Mouse (Mus musculus): ENCODE results near the gene Katnal1. TPM values are rescaled to one million over a fixed set of nuclear protein-coding genes. Genes with fewer than 3 reads are reported as not detected.
A peak's percentile ranks its signal among the peaks of the same experiment; 100 is the strongest.

Katnal1 gene
- polyA plus RNA-seq, 1 experiment from 2014 or later, result 29.1 TPM

DNA sequence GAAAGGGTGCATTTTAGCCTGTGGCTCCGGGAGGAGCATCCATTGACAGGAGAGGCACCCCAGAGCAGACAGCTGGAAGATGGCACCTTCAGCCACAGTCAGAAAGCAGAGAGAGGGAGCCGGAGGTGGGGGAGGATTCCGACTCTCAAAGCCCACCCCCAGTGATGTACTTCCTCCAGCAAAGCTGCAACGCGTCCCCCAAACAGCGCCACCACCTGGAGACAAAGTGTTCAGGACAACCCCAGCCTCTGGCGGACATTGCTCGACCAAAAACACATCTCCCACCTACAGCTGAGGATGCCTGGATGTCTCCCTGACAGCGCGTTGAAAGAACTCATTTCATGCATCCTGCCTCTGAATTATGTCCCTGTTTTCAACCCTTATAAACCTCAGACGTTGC, 13.8 kb upstream of the Katnal1 start:
- 82% methylated on average over 11 of the region's 11 CpGs for WGBS
- H3K27ac ChIP-seq, result no peak overlapping the region
- H3K36me3 ChIP-seq, result no peaks in the 10 kb centered on the region

DNA sequence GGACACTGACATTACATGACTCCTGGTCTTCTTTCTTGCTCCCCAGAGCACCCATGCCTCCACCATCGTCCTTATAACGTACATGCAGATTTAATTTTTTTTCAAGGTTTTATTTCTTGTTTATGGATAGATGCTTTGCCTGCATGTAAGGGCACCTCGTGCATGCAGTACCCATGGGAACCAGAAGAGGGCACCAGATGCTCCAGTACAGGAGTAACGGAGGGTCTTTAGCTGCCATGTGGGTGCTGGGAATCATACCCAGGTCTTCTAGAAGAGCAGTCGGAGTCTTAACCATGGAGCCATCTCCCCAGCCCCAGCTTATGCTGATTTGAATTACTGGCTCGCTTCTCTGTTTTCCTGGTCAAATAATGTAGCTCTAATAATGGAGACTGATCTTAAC, 13.2 kb upstream of the Katnal1 start:
- Histone ChIP-seq H3K4me2 (no peak overlapping the region), H3K4me3 (replicated peaks) (no peak overlapping the region), H3K27me3 (no peaks in the 10 kb centered on the region), H3K4me1 (replicated peaks) (peaks cover 26% of the 10 kb centered on the region), H3K9ac (replicated peaks) (no peak overlapping the region), H3K36me3 (no peaks in the 10 kb centered on the region), H3K9me3 (peaks cover 8% of the 10 kb centered on the region; the same call in 1 of the 2 replicates), H3K27ac (no peak overlapping the region)
- WGBS, result 94% methylated on average over 6 of the region's 6 CpGs
- no peak for ATAC-seq (ENCODE audit: insufficient number of reproducible peaks, insufficient read depth, low FRiP score, low TSS enrichment, low read depth)

More for the DNA sequence above, 13.8 kb upstream of the Katnal1 start:
- Histone ChIP-seq H3K9ac (replicated peaks) (no peak overlapping the region), H3K9me3 (peaks cover 8% of the 10 kb centered on the region; the same call in 1 of the 2 replicates), H3K4me1 (replicated peaks) (peaks cover 26% of the 10 kb centered on the region), H3K4me3 (replicated peaks) (no peak overlapping the region), H3K27me3 (no peaks in the 10 kb centered on the region), H3K4me2 (no peak overlapping the region)
- ATAC-seq (ENCODE audit: insufficient number of reproducible peaks, insufficient read depth, low FRiP score, low TSS enrichment, low read depth), result no peak

DNA sequence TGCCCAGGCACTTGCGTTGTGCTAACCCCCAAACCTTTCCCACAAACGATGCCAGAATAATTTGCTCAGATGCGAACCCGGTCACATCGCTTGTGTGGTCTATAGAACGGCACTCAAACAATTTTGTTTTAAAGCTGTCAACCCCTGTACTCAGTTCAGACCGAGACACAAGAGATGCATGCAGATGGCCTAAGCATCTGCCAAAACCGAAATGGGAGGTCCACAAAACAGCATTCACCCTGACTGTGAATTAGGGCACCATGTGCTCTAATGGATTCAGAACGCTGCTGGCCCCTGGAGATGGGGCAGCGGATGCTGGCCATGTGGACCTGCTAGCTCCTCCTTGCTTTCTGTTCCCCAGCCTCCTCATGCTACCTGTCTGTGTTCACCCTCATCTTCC, 12.7 kb upstream of the Katnal1 start:
- peaks cover 26% of the 10 kb centered on the region for H3K4me1 ChIP-seq (replicated peaks)
- 89% methylated on average over 10 of the region's 10 CpGs for WGBS
- no peak overlapping the region for H3K4me3 ChIP-seq (replicated peaks)
- no peak overlapping the region for H3K4me2 ChIP-seq
- peaks cover 7% of the 10 kb centered on the region; the same call in 1 of the 2 replicates for H3K9me3 ChIP-seq
- ATAC-seq (ENCODE audit: insufficient number of reproducible peaks, insufficient read depth, low FRiP score, low TSS enrichment, low read depth), result no peak
- H3K27ac ChIP-seq, result no peak overlapping the region
- no peaks in the 10 kb centered on the region for H3K36me3 ChIP-seq
- H3K9ac ChIP-seq (replicated peaks), result no peak overlapping the region
- no peaks in the 10 kb centered on the region for H3K27me3 ChIP-seq

DNA sequence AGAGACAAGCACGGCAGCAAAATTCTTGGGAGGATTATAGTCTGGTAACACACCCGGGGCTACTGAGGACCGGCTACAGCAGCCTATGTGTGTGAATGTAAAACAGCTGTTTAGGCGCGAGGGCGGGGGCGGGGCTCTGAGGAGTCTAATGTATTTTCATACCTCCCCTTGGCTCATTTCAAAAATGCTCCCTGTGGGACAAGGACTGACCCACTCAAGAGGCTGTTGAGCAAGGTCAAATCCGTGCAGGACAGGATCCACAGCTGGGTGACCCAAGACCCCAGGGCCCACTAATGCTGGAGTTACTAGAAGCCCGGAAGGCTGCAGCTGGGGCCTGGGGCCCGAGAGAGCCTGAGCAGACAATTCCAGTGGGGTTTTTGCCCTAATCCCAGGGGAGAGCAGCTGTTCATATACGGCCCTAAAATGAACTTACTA, 10.8 kb upstream of the Katnal1 start:
- H3K4me3 ChIP-seq (replicated peaks), result no peak overlapping the region
- no peak overlapping the region for H3K9ac ChIP-seq (replicated peaks)
- H3K9me3 ChIP-seq, result peaks cover 6% of the 10 kb centered on the region; the same call in 1 of the 2 replicates
- H3K4me1 ChIP-seq (replicated peaks), result peaks cover 33% of the 10 kb centered on the region
- H3K36me3 ChIP-seq, result no peaks in the 10 kb centered on the region
- no peaks in the 10 kb centered on the region for H3K27me3 ChIP-seq
- H3K27ac ChIP-seq, result peak overlapping the region; percentile 45
- H3K4me2 ChIP-seq, result no peak overlapping the region
- peak; percentile 73 for ATAC-seq (ENCODE audit: insufficient number of reproducible peaks, insufficient read depth, low FRiP score, low TSS enrichment, low read depth)
- WGBS, result 45% methylated on average over 11 of the region's 11 CpGs

DNA sequence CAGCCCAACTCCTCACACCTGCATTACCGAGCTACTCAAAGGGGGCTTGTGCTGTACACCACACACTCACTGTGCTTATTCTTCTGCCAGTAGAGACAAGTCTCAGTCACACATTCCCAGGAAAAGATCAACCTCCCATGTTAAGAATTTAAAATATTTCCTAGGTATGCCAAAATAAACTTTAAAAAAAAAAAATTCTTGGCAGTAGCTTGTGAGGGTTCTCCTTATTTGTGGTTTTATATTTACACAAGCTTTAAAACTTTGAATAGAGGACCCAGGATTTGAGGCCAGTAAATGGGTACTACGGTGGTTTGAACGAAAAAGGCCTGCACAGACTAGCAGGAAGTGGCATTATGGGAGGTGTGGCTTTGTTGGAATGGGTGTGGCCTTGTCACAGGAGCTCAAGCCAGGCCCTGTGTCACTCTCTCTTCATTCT, 7.4 kb upstream of the Katnal1 start:
- no peak overlapping the region for H3K4me2 ChIP-seq
- H3K9me3 ChIP-seq, result no peaks in the 10 kb centered on the region; the same call in 1 of the 2 replicates
- 85% methylated on average over 3 of the region's 3 CpGs for WGBS
- no peak overlapping the region for H3K4me3 ChIP-seq (replicated peaks)
- H3K36me3 ChIP-seq, result no peaks in the 10 kb centered on the region
- ATAC-seq (ENCODE audit: insufficient number of reproducible peaks, insufficient read depth, low FRiP score, low TSS enrichment, low read depth), result no peak
- H3K27ac ChIP-seq, result no peak overlapping the region
- H3K4me1 ChIP-seq (replicated peaks), result peaks cover 37% of the 10 kb centered on the region
- no peak overlapping the region for H3K9ac ChIP-seq (replicated peaks)
- no peaks in the 10 kb centered on the region for H3K27me3 ChIP-seq

GRCm38 (mm10) chr5:148935871-148936270, 6.8 kb upstream of the Katnal1 start:
- ATAC-seq (ENCODE audit: insufficient number of reproducible peaks, insufficient read depth, low FRiP score, low TSS enrichment, low read depth), result no peak
- no peak overlapping the region for H3K4me3 ChIP-seq (replicated peaks)
- H3K4me2 ChIP-seq, result no peak overlapping the region
- H3K9ac ChIP-seq (replicated peaks), result no peak overlapping the region
- WGBS, result 78% methylated on average over 6 of the region's 6 CpGs
- H3K36me3 ChIP-seq, result no peaks in the 10 kb centered on the region
- H3K27me3 ChIP-seq, result no peaks in the 10 kb centered on the region
- peaks cover 37% of the 10 kb centered on the region for H3K4me1 ChIP-seq (replicated peaks)
- no peak overlapping the region for H3K27ac ChIP-seq
- H3K9me3 ChIP-seq, result no peaks in the 10 kb centered on the region; the same call in 1 of the 2 replicates

DNA sequence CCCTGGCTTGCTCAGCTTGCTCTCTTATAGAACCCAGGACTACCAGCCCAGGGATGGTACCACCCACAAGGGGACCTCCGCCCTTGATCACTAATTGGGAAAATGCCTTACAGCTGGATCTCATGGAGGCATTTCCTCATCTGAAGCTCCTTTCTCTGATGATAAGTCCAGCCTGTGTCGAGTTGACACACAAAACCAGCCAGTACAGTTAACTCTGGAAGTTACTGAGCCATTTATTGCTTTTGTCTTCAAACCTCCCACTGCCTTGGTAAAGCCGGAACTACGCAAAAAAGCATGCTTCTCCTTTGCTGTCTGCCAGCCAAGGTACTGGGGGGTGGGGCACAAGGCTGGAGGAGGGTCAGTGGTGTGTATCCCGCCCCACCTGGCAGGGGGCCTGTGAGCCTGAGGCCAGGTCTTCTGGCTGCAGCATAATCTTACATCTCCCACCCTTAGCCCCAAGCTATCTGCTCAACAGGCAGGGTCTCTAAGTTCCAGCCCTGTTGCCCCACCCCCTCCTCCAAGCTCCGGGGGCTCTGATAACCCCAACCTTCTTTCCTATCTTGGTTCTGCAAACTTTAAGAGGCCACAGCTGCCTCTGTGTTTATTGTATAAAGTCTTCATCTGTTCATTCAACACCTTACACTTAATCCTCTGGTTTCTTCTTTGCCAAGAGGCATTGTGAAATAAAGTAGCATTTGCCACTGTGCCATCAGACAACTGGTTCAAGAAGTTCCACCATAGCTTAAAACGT, 6.1 kb upstream of the Katnal1 start:
- Histone ChIP-seq H3K9me3 (no peaks in the 10 kb centered on the region; the same call in 1 of the 2 replicates), H3K27me3 (no peaks in the 10 kb centered on the region), H3K4me2 (no peak overlapping the region), H3K4me3 (replicated peaks) (no peak overlapping the region), H3K27ac (peak overlapping the region; percentile 19), H3K36me3 (no peaks in the 10 kb centered on the region), H3K4me1 (replicated peaks) (peaks cover 34% of the 10 kb centered on the region), H3K9ac (replicated peaks) (no peak overlapping the region)
- ATAC-seq (ENCODE audit: insufficient number of reproducible peaks, insufficient read depth, low FRiP score, low TSS enrichment, low read depth), result no peak
- 20% methylated on average over 7 of the region's 7 CpGs for WGBS

DNA sequence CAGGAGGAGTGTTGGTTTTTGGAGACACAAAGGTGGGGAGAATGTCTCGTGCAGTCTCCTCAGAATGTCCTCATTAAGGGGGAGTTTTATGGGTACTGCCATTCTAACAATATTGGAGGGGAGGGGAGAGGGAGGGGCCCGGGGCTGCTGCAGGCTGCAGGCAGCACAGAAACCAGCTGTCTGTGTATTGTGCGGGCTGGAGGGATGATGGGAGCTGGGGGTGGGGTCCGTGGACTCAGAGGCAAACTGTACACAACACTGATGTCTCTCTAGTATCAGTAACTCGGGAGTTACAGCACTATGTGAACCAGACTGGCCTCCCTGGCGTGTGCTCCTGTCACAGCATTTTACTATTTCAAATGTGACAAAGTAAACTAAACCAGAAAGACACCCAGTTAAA, 5.3 kb upstream of the Katnal1 start:
- no peak; the same call in 1 of the 2 replicates for ATAC-seq (ENCODE audit: insufficient number of reproducible peaks, insufficient read depth, low FRiP score, low TSS enrichment, low read depth)
- Histone ChIP-seq H3K36me3 (no peaks in the 10 kb centered on the region), H3K9ac (replicated peaks) (no peak overlapping the region), H3K4me1 (replicated peaks) (peaks cover 26% of the 10 kb centered on the region), H3K27ac (peak overlapping the region; percentile 62; the same call in 1 of the 2 replicates), H3K4me2 (no peak overlapping the region; the same call in 1 of the 2 replicates), H3K4me3 (replicated peaks) (no peak overlapping the region), H3K9me3 (no peaks in the 10 kb centered on the region; the same call in 1 of the 2 replicates), H3K27me3 (no peaks in the 10 kb centered on the region)
- WGBS, result 17% methylated on average over 6 of the region's 6 CpGs

- Histone ChIP-seq H3K36me3 (no peaks in the 10 kb centered on the region), H3K27me3 (no peaks in the 10 kb centered on the region), H3K4me3 (replicated peaks) (no peak overlapping the region), H3K4me1 (replicated peaks) (peaks cover 27% of the 10 kb centered on the region), H3K4me2 (no peak overlapping the region), H3K27ac (peak overlapping the region; percentile 62), H3K9me3 (no peaks in the 10 kb centered on the region; the same call in 1 of the 2 replicates), H3K9ac (replicated peaks) (no peak overlapping the region)
- no peak for ATAC-seq (ENCODE audit: insufficient number of reproducible peaks, insufficient read depth, low FRiP score, low TSS enrichment, low read depth)
- 27% methylated on average over 8 of the region's 8 CpGs for WGBS
Observed at GRCm38 (mm10) chr5:148933767-148934166, 4.6 kb upstream of the Katnal1 start.

- Histone ChIP-seq H3K4me2 (no peak overlapping the region), H3K36me3 (peaks cover 3% of the 10 kb centered on the region), H3K4me3 (replicated peaks) (no peak overlapping the region), H3K4me1 (replicated peaks) (peaks cover 30% of the 10 kb centered on the region), H3K27me3 (no peaks in the 10 kb centered on the region), H3K9me3 (no peaks in the 10 kb centered on the region; the same call in 1 of the 2 replicates), H3K27ac (no peak overlapping the region), H3K9ac (replicated peaks) (no peak overlapping the region)
- no peak for ATAC-seq (ENCODE audit: insufficient number of reproducible peaks, insufficient read depth, low FRiP score, low TSS enrichment, low read depth)
- 89% methylated on average over 1 of the region's 1 CpGs for WGBS
Observed at GRCm38 (mm10) chr5:148931301-148931700, 2.2 kb upstream of the Katnal1 start.

DNA sequence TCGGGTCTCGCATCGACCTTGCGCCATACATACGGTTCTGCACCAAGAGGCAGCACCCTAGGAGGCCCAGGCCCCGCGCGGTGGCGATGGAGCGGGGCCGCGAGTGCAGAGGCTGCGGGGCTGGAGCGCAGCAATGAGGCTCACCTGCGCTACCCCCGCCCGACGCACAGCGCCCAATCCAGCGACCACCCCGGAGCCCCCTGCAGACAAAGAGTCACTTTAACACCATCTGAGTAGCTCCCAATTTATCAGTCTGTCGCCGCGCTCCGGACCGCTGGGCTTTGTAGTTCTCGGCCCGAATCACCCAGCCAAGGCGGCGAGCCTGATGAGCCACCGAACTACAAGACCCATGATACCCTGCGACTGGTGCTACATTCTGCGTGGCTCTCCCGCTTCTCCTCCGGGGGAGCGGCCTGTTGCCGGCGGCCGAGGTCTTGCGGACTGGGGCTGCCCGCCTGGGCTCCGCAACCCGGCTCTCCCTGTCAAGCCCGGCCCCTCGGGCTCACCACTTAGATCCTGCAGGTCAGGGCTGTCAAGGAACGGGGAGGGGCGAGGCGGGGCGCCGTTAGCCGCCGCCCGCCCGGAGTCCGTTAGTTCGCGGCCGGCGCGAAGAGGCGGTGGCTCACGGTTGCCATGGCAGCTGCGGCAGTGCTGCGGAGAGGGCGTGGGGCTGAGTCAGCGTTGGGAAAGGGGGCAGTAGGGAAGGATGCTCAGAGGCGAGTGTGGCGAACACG, 571 bp downstream of the Katnal1 start:
- H3K9me3 ChIP-seq, result no peaks in the 10 kb centered on the region; the same call in 1 of the 2 replicates
- H3K9ac ChIP-seq (replicated peaks), result peak overlapping the region; percentile 88
- peak overlapping the region; percentile 77 for H3K4me3 ChIP-seq (replicated peaks)
- peak; percentile 98 for ATAC-seq (ENCODE audit: insufficient number of reproducible peaks, insufficient read depth, low FRiP score, low TSS enrichment, low read depth)
- peaks cover 11% of the 10 kb centered on the region for H3K4me1 ChIP-seq (replicated peaks)
- no peaks in the 10 kb centered on the region for H3K27me3 ChIP-seq
- peak overlapping the region; percentile 98 for H3K27ac ChIP-seq
- WGBS, result under 1% methylated on average over 69 of the region's 69 CpGs
- H3K36me3 ChIP-seq, result peaks cover 10% of the 10 kb centered on the region
- H3K4me2 ChIP-seq, result peak overlapping the region; percentile 75

Measured in limb, embryonic 12.5 days (tissue).